Mouse (Mus musculus): Measurements from ENCODE around the gene Pkp2. TPM values are rescaled to one million over a fixed set of nuclear protein-coding genes. Genes with fewer than 3 reads are reported as not detected.

The Pkp2 gene
- total RNA-seq (2023): not detected

GRCm38 (mm10) chr16:16213079-16213760, at the start of gene Pkp2:
Pkp2 (plus strand) TSS chr16:16213318.

GRCm38 (mm10) chr16:16302369-16303137, 89.4 kb downstream of the Pkp2 start, which contains the start of gene Yars2:
Yars2 (plus strand) TSS chr16:16302965.

Other genes with a start within 250 kb of the Pkp2 start
- gene Yars2, start 89.6 kb downstream of the Pkp2 start, total RNA-seq (2023): 10 to 100 TPM; 11.0 to 12.4 TPM
- gene Dnm1l, start 145.6 kb downstream of the Pkp2 start, total RNA-seq (2023): 10 to 100 TPM; 23.7 to 29.4 TPM

Measured in neutrophil, adult 59 days (primary cell).